Mouse (Mus musculus) common myeloid progenitor, adult 5-6 weeks (primary cell): Measurements from ENCODE around the gene Dnah12. TPM values are rescaled to one million over a fixed set of nuclear protein-coding genes. Genes with fewer than 3 reads are reported as not detected.
"Not testable (repeated sequence)": the region's sequence is repeated elsewhere in the genome, so short reads cannot be mapped to it uniquely, and the experiment has no call there.

Source experiments
- ATAC-seq: replicated peaks from 2 replicates; pipeline ENCODE4 v1.8.0; 2016; ENCODE audit warnings: low read depth, mild to moderate bottlenecking, moderate TSS enrichment, inconsistent platforms; ENCODE audit not compliant: poor library complexity, severe bottlenecking
- total RNA-seq: library from RNA; stranded (forward); fragments of 200-1000, 187-1606 nt; gene quantifications from 2 replicates; pipeline ENCODE4 v1.2.3, GENCODE M21; 2017

Dnah12 gene
- 1.9 and 2.8 TPM in 2 replicates for total RNA-seq

DNA sequence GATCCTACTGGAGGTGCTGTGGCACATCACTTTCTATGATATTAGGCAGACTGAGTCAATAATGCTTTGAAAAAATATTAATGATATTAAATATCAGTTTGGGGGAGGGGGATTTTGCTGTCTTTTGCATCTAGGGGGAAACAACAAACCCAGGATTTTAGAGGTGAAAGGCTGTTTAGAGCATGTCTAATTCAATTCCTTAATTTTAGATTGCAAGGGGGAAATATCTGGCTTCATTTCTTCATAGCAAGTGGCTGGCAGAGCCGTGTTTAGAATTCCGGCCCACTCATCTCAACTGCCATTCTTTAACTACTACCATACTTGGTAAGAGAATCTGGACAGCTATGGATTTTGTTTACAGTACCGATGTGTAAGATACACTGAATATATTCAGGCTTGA is at the start of gene Dnah12:
Gene Dnah12, plus strand, starts transcription at position 301 of the 400 bp plus-strand sequence.
- no peak for ATAC-seq

DNA sequence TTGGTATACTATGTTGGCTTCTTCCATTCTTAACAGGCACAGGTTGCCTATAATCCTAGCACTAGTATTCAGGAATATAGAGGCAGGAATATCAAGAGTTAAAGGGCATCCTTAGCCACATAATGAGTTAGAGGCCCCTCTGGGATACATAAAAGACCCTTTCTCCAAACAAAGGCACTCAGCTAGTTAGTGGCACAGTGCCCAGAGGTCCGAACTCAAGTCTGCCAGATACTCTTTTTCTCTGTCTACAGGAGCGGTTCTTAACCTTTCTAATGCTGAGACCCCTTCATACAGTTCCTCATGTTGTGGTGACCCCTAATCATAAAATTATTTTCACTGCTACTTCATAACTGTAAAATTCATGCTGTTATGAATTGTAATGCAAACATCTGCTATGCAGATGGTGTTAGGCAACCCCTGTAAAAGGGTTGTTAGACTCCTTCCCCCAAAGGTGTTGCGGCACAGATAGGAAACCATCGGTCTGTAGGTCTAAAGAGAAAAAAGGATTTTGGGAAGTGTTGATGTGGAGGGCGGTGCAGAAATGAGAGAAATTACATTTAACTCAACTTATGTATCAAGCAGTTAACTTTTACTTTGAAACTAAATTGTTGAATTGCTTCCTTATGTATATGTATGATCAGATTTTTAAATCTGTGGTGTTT is 47.0 kb upstream of the Dnah12 start:
- no peak for ATAC-seq

DNA sequence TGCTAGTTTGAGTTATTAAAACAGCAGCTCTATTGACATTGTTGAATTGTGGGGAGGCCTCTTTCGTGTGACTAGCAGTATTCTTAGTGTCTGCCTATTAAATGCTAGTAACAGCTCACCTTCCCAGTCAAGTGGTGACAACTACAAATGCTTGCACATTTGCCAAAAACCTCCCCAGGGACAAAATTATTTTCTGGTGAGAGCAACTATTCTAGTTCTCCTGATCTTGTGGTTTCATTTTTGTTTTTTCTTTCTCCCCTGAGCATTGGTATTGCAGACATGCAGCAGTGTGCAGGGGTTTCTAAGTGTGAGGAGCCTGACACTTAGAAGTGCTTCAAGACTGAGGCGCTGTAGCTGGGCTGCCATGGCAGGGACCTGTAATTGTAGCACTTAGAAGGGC is 45.3 kb upstream of the Dnah12 start:
- ATAC-seq = no peak

DNA sequence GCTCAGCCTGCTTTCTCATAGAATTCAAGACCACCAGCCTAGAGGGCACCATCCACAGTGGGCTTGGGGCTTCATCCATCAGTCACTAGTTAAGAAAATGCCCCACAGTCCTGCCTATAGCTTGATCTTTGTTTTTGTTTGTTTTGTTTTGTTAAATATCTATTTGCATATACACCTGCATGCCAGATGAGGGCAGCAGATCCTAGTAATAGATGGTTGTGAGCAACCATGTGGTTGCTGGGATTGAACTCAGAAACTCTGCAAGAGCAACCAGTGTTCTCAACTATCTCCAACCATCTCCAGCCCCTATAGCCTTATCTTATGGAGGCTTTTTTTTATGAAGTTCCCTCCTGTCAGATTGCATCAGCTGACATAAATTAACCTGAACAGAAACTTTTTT is 41.2 kb upstream of the Dnah12 start:
- peak; percentile 65 for ATAC-seq

DNA sequence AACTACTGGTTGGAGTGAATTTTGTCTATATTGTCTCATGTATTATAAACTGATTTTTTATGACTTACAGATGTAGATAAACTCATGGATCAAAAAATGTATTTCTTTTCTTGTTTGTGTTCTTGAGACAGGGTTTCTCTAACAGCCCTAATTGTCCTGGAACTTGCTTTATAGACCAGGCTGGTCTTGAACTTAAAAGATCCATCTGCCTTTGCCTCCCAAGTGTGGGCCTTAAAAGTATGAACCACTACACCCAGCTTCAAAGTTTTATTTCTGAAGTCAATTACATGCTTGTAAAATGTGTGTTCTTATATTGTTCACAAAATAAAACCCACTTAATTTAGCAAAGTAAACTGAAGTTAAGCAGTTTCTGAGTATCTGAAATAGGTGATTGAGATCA is 34.9 kb upstream of the Dnah12 start:
- no peak for ATAC-seq

DNA sequence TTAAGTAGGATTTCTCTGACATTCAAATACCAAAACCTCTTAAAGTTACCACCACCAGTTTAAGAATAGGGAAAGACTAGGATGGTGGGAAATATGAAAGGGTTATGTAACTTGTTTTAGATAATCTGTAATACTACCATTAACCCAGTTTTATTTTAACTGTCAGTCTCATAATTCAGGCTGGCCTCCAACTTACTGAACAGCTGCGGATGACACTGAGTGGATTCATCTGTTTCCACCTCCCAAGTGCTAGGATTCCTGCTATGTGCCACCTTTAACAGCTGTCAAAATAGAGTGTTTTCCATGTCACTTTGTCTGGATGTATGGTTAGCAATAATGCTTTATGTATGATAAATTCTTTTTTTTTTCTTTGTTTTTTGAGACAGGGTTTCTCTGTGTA is 32.8 kb upstream of the Dnah12 start:
- no peak for ATAC-seq

DNA sequence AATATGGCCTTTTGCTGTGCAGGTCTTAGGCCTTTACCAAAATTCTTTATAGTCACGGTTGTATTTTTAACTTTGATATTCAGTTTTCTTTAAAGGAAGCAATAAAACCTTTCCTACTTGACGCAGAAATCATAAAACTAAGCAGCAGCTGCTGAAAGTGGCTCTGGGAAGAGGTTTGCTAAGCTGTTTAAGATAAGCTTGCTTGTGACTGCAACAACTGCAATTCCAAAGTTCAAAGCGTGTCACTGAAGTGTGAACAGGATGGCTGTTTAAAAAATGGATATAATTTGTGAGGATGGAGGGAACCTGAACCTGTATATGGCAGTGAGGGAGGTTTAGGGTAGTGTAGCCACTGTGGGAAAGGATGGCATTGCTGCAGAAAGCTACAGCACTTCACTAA is 31.1 kb upstream of the Dnah12 start:
- no peak for ATAC-seq

DNA sequence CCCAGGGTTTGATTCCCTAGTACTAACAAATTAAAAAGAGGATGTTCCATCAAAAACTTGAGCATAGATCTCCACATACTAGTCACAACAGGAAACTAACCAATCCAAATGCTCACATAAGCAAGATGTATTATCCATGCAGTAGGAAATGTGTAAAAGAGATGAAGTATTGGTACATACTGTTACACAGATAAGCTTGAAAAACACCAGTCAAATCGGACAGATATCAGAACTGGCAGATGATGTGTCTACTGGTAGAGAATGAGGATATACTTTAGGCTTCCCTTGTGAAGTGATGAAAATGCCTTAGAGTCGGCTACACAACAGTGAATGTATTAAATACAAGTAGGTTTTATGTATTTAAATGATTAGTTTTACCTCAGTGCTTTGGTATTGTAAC is 30.6 kb upstream of the Dnah12 start:
- ATAC-seq = no peak

DNA sequence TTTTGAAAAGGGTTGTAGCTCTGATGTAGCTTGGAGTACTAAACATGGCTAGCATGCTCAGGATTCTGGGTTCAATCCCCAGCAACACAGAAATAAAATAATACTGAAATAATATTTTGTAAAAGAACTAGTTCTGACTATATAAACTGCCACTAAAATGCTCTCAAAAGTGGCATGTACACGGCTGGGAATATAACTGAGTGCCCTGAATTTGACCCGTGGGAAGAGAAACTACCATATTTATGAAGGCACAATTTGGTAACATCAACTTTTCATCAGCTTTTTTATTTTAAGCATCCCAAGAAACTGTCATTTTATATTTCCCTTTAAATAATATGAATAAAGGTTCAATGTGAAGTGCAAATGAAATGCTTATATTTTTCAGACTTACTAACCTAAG is 29.2 kb upstream of the Dnah12 start:
- ATAC-seq = no peak

DNA sequence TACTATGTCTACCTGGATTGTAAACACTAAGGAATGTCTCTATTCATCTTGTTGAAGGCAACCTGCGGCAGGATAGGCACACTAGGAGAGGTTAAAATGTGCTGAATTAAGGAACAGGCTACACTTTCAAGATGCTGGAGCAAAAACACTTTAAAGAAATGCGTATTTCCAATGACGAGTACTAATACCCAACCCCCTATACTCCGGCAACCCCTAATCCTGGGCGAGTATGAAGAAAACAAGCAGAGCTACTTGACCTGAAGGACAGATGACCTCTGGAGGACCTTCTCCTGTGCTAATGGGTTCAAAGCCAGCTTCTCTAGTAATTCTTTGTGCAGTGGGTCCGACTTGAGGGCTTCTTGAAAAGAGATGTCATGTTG is 25.1 kb upstream of the Dnah12 start:
- ATAC-seq = no peak

DNA sequence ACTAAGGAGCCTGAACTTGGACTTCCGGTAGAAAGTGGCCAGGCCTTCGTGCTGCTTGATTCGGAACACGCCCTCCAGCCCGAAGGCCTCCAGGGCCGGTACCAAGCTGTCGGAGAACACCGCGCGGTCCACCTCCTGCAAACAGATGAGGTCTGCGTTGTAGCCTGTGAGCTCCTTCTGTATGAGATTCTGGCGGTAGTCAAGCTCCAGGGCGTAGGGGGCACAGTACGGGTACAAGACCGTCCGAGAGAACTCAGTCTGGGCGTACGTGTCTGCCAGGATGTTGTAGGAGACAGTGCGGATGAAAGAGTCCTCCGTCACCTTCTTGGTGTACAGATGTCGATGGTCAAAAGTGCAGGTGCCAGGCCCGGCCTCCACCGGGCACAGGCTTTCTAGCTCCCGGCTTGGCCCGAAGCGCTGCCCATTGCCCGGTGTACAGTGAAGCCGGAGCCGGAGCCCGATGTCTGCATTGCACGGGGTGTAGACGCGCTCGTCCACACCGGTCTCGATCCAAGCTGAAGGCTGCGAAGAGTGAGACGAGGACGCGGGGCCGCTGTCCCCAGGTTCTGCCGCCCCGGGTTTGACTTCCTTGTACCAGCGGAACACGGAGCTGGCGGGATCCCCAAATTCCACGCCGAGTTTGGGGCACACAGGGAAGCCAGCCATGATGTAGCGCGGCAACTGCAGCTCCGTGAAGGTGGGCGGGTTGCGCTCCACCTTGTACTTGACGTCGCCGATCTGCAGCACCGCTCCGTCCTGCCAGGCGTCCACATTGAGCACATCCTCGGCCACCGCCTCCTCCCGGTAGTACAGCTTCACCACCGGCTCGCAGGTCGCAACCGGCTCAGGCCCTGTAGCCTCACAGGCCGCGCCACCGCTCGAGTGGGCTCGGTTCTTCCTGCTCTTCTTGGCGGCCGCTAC is 24.4 kb upstream of the Dnah12 start:
- ATAC-seq = peak; percentile 27

DNA sequence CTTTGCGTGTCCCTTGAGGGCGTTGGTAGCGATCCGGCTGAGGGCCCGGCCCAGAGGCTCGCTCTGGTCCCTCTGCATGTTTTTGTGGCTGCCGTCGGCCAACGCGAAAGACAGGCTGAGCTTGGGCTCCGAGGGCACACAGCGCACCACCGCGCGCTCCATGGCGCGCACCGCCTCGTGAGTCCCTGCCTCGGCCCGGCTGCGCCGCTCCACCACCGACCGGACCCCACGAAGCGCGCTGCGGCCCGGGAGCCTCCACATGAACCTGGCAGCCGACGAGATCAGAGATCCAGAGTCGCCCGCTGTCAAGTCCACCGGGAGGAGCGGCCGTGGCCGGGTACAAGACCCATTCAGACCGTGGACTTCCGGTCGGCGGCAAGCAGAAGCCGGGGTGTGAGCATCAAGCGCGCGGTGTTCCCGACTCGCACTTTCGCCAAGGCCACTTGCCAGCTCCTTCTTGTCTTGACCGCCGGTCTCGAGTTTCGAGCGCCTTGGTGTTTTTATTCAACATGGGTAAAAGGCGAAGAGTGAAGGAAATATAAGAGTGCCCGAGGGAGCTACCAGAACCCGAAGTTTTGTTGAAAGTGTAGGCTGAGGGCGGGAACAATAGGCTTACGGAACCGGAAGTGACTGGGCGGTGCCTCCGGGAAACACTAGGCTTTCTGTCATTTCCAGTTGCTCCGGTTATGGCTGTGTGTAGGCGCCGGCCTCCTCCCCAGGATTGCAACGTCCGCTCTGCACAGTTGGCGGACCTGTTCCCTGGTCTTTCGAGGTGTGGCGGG is 23.6 kb upstream of the Dnah12 start, which contains the start of gene Pde12:
Gene Pde12, minus strand, starts transcription at position 592 of the 782 bp plus-strand sequence.
- ATAC-seq = peak; percentile 82

DNA sequence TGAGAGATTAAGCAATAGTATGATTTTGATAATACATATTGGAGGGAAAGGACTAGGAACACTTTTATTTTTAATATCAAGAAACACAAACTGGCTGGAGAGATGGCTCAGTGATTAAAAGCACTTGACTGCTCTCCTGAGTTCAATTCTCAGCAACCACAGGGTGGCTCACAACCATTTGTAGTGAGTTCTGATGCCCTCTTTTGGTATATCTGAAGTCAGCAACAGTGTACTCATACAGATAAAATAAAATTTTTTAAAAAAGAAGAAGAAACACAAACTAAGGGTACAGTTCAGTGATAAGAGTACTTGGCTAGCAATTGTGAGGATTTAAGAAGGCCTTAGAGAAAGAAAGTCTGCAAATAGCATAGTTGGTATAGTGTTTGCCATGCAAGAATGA is 22.1 kb upstream of the Dnah12 start:
- ATAC-seq = no peak

DNA sequence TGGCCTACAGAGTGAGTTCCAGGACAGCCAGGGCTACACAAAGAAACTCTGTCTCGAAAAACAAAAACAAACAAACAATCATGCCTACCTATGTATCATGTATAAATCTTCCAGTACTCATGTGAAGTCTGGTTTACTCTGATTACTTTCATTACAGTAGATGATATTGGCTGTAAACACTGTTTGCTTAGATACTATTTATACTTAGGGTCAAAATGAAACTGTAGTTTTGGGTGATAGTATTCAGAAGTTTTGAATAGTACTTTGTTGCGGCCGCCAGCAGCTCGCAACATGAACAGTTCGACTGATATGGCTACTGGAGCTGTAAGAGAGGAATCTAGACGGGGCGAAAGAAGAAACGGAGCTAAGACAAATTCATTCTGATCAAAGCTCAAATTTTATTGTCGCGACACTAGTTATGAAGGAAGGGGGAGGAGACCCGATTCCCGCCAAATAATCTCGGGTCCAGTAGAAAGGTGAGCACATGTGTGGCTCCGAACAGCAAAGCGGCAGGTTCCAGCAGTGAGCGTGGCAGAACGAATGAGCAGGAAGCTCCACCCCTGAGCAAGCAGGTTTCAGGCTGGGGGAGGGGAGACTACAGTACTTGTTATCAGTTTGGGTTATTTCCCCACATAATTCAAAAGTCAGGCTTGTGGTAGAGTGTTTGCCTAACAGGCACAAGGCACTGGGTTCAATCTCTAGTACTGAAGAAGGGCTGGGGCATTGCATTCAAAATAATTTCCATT is 21.0 kb upstream of the Dnah12 start:
- ATAC-seq = not testable (repeated sequence)

DNA sequence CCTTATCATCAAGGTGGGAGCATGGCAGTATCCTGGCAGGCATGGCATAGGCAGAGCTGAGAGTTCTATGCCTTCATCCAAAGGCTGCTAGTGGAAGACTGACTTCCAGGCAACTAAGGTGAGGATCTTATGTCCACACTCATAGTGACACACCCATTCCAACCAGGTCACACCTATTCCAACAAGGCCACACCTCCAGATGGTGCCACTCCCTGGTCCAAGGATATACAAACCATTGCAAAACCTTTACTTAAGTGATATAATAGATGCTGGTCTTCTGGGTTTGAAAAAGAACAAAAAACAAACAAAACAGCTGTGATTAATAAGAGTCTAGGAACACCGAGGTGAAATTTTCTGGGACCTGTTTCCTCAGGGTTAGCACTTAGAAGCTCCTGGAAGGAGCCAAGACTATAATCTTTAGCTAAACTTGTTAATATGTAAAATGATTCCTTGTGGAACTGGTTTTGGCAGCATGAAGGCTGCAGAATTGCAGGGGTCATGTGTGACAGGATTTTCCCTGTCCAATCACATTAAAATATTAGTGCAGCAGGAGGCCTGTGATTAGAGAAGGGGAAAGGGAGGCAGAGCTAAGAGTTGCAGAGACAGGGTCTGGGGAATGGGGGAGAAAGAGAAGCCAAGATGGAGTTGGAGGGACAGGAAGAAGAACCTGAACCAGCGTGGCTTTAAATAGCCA is 18.5 kb upstream of the Dnah12 start:
- not testable (repeated sequence) for ATAC-seq

DNA sequence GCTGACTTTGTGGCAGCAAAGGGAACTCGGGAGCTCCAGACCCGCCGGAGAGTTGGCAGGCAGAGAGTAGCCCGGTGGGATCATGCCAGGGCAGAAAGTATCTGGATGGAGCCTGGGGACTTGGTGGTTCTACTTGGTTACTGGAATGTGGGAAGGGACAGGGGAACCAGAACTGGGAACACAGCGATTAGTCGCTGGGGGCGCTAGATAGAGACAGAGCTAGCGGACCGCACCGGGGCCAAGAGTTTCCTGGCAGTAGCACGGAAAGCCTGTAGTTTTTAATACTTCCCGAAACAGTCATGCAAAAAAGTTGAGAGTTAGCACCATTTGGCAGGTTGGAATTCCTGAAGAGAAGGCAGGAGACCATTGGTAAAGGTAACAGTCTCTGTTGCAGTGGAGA is 17.7 kb upstream of the Dnah12 start:
- peak; percentile 60 for ATAC-seq

DNA sequence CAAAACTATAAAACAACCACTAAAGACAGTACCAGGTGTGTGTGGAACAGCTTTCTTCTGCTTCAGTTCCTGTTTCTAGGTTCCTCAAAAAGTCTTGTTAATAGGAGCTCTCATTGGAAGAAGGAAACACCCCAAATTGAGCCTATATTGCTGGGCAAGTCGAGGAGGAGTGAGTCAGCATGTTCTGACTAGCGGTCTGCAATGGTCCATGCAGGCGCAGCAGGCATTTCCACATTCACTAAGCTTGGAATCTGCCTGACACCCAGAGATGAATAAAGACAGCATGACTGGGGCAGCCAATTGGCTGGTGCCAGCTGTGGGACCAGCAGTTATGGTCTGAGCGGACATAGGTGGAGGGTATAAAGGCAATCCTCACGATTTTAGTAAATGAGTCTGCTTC is 17.3 kb upstream of the Dnah12 start:
- peak; percentile 95 for ATAC-seq

DNA sequence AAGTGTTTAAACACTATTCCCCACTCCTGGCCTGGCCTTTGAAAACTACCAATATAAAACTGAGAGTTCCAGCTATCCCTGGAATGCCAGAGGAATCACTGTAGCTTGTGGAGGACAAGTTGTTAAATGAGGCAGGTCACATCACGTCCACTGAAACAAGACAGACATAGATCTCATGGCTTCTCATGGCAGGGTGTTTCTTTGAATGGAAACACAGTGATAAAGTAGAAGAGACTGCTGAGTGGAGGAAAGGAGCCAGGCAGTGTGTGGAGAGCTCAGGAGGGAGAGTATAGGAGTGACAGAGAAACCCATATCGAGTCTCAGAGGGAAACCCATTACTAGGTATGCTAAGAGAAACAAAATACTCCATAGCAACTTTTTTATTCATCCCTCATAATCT is 2.3 kb upstream of the Dnah12 start:
- no peak for ATAC-seq

DNA sequence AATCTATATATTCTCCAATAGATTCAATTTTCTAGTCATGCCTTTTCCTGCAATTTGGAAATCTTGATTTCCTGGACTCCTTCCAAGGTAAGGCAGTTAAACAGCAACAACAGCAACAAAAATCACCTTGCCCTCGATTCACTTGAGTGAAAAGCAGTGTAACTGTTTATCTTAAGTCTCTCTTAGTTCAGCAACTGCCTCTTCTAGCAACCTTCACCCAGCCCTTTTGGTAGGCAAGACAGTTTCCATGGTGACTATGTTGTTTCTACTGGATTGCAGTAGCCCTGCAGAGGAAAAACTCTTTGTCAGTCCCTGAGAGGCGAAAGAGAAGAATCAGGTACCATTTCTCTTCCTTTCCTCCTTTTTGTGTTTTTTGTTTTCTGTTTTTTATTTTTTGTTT is 1.7 kb upstream of the Dnah12 start:
- ATAC-seq = no peak
